28 mouse cellular contexts compared by ENCODE assay signal in the genomic region with DNA sequence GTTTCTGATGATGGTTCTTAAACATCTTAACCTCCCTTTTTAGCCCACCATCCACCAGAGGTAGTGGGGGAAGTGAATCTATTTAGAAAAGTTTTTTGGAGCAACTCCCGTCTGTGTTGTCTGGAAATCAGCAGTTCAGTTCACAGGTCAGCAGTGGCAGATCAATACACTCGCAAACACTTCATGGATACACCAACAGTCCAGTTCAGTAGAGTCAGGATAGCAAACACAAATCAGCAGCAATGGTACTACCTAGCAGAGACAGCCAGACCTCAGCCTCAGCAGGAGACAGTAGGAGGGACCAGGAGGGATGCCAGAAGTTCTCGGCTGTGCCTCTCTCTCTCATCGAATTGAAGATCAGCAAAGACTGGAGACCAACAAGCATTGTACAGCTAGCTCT. TPM values are rescaled to one million over a fixed set of nuclear protein-coding genes. Genes with fewer than 3 reads are reported as not detected.
"Had no signal": no experiment of that assay in that cellular context is flagged by ENCODE, and none has a peak within 500 bp of the region (broad histone marks: within the 10 kb centered on the region; RNA-seq: fewer than 3 reads in every experiment).

No protein-coding gene starts in this region.

- H3K27me3 ChIP-seq: heart, embryonic 12.5 days; hindbrain, embryonic 13.5 days; hindbrain, embryonic 15.5 days; limb, embryonic 12.5 days had no signal

- H3K9ac ChIP-seq: heart, embryonic 12.5 days; hindbrain, embryonic 13.5 days; hindbrain, embryonic 15.5 days; limb, embryonic 12.5 days had no signal

- H3K27ac ChIP-seq: gastrocnemius, adult 2 months; heart, embryonic 10.5 days; hindbrain, embryonic 13.5 days; hindbrain, embryonic 15.5 days; hindbrain, postnatal 0 days; layer of hippocampus, adult 2 months; left cerebral cortex, adult 2 months; limb, embryonic 10.5 days; limb, embryonic 12.5 days had no signal

- H3K9me3 ChIP-seq: heart, embryonic 10.5 days; heart, embryonic 12.5 days; hindbrain, embryonic 13.5 days; hindbrain, embryonic 15.5 days; limb, embryonic 10.5 days; limb, embryonic 12.5 days had no signal

- H3K4me2 ChIP-seq: heart, embryonic 12.5 days; hindbrain, embryonic 13.5 days; hindbrain, embryonic 15.5 days; limb, embryonic 12.5 days had no signal

- H3K4me3 ChIP-seq: gastrocnemius, adult 2 months; heart, embryonic 10.5 days; heart, embryonic 12.5 days; hindbrain, embryonic 13.5 days; hindbrain, embryonic 15.5 days; layer of hippocampus, adult 2 months; left cerebral cortex, adult 2 months; limb, embryonic 10.5 days; limb, embryonic 12.5 days had no signal

- ATAC-seq: forebrain, embryonic 16.5 days; hindbrain, postnatal 0 days; intestine, embryonic 16.5 days had no signal

- H3K36me3 ChIP-seq: heart, embryonic 10.5 days; heart, embryonic 12.5 days; hindbrain, embryonic 13.5 days; hindbrain, embryonic 15.5 days; limb, embryonic 10.5 days; limb, embryonic 12.5 days had no signal

- DNase-seq: gastrocnemius, adult 2 months; gastrocnemius, postnatal 10 days; gastrocnemius, postnatal 25 days; heart, adult 18-20 months; heart, postnatal 10 days; kidney, adult 11 months; kidney, adult 2 months; kidney, adult 9 months; kidney, postnatal 10 days; kidney, postnatal 25 days; kidney, postnatal 4 days had no signal

RNA-seq across cellular contexts. Expression of gene Ttc39d, which starts 35.3 kb away (rescaled TPM):
- total RNA-seq: gastrocnemius, adult 2 months; gastrocnemius, postnatal 10 days; gastrocnemius, postnatal 25 days; granulocyte monocyte progenitor cell, adult 5-6 weeks; heart, postnatal 10 days; heart, postnatal 25 days; hematopoietic stem cell, adult 5-6 weeks; hindbrain, postnatal 0 days had no signal
- polyA plus RNA-seq: forebrain, embryonic 16.5 days; heart, embryonic 10.5 days; hindbrain, embryonic 11.5 days; intestine, embryonic 14.5 days; intestine, embryonic 16.5 days; kidney, embryonic 16.5 days; limb, embryonic 12.5 days had no signal
